Mouse (Mus musculus): Measurements from ENCODE around the gene Vasp.

GRCm38 (mm10) chr7:19247511-19247910 lies 24.1 kb downstream of the Vasp start:
- no peak for TF ChIP-seq CTCF (IDR thresholded peaks at IDR 0.05; ENCODE audit: borderline replicate concordance, extremely low read depth, insufficient read depth, insufficient read length)
- TF ChIP-seq POLR2A (IDR thresholded peaks at IDR 0.05; ENCODE audit: borderline replicate concordance, extremely low read depth, insufficient read depth, insufficient read length, poor library complexity, severe bottlenecking) = no peak
